Mouse (Mus musculus) cerebellum, adult 2 months (tissue): Measurements from ENCODE around the gene Itpr3.

ENCODE experiments used
- CTCF ChIP-seq: fragments of 200-500 bp; IDR thresholded peaks from 2 replicates; pipeline ENCODE4 v1.5.1; 2011; ENCODE audit warnings: low read depth, mild to moderate bottlenecking, control low read depth, low read length, moderate library complexity, borderline replicate concordance; ENCODE audit not compliant: insufficient read depth
- POLR2A ChIP-seq: fragments of 200-500 bp; IDR thresholded peaks from 2 replicates; pipeline ENCODE4 v1.6.1; 2011; ENCODE audit warnings: low read length, control low read depth, borderline replicate concordance; ENCODE audit not compliant: insufficient read depth

- no peak for TF ChIP-seq POLR2A
- no peak for TF ChIP-seq CTCF
Observed at GRCm38 (mm10) chr17:27018555-27019196, 38.4 kb upstream of the Itpr3 start.
